Mouse (Mus musculus) bone marrow macrophage, adult 2 months (primary cell): ENCODE measurements around the gene Gm8126.
"Not testable (repeated sequence)": the region's sequence is repeated elsewhere in the genome, so short reads cannot be mapped to it uniquely, and the experiment has no call there.

ENCODE experiments used
- CTCF ChIP-seq: IDR thresholded peaks from 2 replicates; pipeline ENCODE4 v1.5.1; 2012; ENCODE audit warnings: low read depth, mild to moderate bottlenecking, low read length, moderate library complexity
- POLR2A ChIP-seq: IDR thresholded peaks from 2 replicates; pipeline ENCODE4 v1.6.1; 2012; ENCODE audit warnings: mild to moderate bottlenecking, low read depth, low read length, borderline replicate concordance

DNA sequence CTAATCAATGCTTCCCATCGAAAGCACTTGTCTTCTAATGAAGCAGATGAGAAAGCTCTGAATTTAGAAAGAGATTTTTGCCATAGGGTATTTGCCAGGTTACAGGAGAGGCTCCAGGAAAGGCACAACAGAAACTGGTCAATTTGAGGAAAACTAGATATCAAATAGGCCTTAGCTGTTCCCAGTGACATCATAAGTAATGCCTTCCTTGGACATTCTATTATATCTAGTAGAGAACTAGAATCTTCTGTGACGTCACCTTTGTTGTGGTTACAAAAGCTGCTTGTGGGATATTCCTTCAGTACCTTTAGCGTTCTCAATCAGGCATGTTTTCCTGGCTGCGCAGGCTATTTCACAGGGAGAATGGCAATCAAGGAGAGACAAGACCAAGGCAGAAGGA lies at the start of gene Gm8126:
- not testable (repeated sequence) for TF ChIP-seq POLR2A, CTCF
